Mouse (Mus musculus) erythroblast, embryonic 14.5 days (primary cell): ENCODE measurements around the gene Mgarp. TPM values are rescaled to one million over a fixed set of nuclear protein-coding genes. Genes with fewer than 3 reads are reported as not detected.

Experiments
- H3K27me3 ChIP-seq: 2 replicates; pipeline ENCODE4 v1.6.1; 2012; ENCODE audit warnings: inconsistent platforms; ENCODE audit not compliant: control insufficient read depth
- H3K36me3 ChIP-seq: 2 replicates; pipeline ENCODE4 v1.6.1; 2012; ENCODE audit warnings: mild to moderate bottlenecking, inconsistent platforms; ENCODE audit not compliant: control insufficient read depth
- H3K4me1 ChIP-seq: 2 replicates; pipeline ENCODE4 v1.6.1; 2012; ENCODE audit warnings: inconsistent platforms; ENCODE audit not compliant: control insufficient read depth
- H3K4me3 ChIP-seq: replicated peaks from 2 replicates; pipeline ENCODE3; 2012; ENCODE audit warnings: moderate library complexity, mild to moderate bottlenecking, inconsistent platforms
- H3K9me3 ChIP-seq: 2 replicates; pipeline ENCODE4 v1.6.1; 2012; ENCODE audit warnings: low read length, inconsistent platforms, mixed read lengths; ENCODE audit not compliant: control insufficient read depth
- GATA1 ChIP-seq: IDR thresholded peaks from 2 replicates; pipeline ENCODE4 v1.6.1; 2012; ENCODE audit warnings: low read length, inconsistent platforms, mixed read lengths
- TAL1 ChIP-seq: IDR thresholded peaks from 3 replicates; pipeline ENCODE4 v1.6.1; 2012; ENCODE audit warnings: low read length, inconsistent platforms, mixed read lengths
- polyA plus RNA-seq: library from polyadenylated mRNA; stranded (reverse); fragments of >175 nt; gene quantifications from 2 replicates; pipeline ENCODE4 v1.2.3, GENCODE M21; 2012

Gene Mgarp
- polyA plus RNA-seq, 1 experiment = 0.08 TPM

DNA sequence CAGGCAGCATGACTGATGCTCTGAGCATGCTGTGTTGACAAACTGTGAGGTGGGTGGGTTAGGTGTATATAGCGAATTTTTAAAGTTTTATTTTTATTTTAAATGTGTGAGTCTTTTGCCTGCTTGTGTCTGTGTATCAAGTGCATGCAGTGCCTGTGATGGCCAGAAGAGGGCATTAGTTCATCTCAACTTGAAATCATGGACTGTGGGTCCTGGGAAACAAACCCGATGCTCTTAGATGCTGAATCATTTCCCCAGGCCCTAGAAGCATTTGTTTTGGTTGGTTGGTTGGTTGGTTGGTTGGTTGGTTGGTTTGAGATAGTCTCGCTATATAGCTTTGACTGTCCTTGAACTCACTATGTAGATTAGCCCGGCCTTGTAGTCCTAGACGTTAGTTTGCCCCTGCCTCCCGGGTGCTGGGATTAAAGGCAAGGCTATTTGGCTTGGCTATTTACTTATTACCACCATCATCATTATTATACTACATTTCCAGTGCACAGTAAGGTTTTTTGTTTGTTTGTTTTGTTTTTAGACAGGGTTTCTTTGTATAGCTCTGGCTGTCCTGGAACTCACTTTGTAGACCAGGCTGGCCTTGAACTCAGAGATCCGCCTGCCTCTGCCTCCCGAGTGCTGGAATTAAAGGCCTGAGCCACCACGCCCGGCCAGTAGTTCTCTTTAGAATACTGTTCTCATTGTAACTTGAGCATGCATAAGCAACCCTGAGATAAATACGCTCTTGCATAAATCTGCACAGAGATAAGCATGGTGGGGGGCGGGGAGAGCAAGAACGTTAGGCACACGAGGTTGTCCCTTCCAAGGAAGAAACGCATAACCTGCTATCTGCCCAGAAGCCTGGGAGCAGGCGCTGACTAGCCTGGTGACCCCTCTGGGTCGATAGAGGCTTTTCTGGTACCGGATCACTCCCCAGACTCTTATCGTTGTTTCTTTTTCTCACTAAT is 21.0 kb downstream of the Mgarp start:
- peaks cover 2% of the 10 kb centered on the region; the same call in 1 of the 2 replicates for H3K9me3 ChIP-seq
- no peaks in the 10 kb centered on the region for H3K36me3 ChIP-seq
- no peak overlapping the region for H3K4me3 ChIP-seq
- H3K4me1 ChIP-seq = peaks cover 52% of the 10 kb centered on the region
- TF ChIP-seq GATA1 (no peak), TAL1 (no peak)
- no peaks in the 10 kb centered on the region for H3K27me3 ChIP-seq

DNA sequence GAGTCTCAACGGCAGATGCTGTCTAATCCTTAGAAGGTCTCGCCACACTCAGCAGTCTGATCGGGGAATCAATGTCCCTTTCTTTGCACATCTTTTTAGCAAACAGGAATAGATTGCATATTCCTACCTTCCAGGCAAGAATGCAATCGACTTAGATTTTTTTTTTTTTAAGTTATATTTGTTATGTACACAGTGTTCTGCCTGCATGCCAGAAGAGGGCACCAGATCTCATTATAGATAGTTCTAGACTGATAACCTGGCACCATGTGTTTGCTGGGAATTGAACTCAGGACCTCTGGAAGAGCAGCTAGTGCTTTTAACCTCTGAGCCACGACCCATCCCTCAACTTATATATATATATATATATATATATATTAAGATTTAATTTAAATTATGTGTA is 23.0 kb downstream of the Mgarp start:
- Histone ChIP-seq H3K9me3 (peaks cover 2% of the 10 kb centered on the region; the same call in 1 of the 2 replicates), H3K4me3 (no peak overlapping the region), H3K36me3 (no peaks in the 10 kb centered on the region), H3K27me3 (no peaks in the 10 kb centered on the region), H3K4me1 (peaks cover 46% of the 10 kb centered on the region)
- TF ChIP-seq TAL1 (no peak), GATA1 (no peak)

DNA sequence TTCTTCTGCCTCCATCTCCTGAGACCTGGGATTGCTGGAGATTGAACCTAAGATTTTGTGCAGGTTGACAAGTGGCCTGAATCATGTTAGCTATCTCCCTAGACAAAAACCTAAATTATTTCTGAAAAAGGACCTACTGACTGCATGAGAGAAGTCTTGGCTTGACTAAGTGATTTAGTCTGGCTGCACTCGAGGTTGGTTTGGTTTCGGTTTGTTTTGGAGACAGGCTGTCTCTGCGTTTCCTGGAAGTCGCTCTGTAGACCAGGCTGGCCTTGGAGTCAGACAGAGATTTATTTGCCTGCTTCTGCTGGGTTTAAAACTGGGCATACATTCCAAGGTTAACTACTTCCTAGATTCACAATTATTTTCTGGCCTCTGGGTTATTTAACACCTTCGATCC is 23.7 kb downstream of the Mgarp start:
- no peak for TF ChIP-seq GATA1
- no peak for TF ChIP-seq TAL1
- H3K4me3 ChIP-seq = peak overlapping the region; percentile 22
- H3K9me3 ChIP-seq = peaks cover 2% of the 10 kb centered on the region; the same call in 1 of the 2 replicates

DNA sequence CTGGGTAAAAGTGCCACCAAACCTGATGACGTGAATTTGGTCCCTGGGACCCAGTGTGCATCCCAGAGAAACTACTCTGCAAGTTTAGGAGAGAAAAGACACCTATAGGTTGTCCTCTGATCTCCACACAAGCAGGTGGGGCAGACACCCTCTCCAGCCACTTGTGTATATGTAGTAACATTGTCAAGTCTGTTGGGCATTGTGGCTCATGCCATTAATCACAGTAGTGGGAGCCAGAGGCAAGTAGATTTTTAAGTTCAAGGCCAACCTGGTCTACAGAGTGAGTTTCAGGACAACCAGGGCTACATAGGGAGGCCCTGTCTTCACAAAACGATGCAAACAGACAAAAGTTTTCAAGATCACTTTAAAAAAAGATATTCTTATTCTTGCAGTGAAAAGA is 24.7 kb downstream of the Mgarp start:
- TF ChIP-seq GATA1 (no peak), TAL1 (no peak)
- peaks cover 2% of the 10 kb centered on the region; the same call in 1 of the 2 replicates for H3K9me3 ChIP-seq
- no peaks in the 10 kb centered on the region for H3K27me3 ChIP-seq
- no peak overlapping the region for H3K4me3 ChIP-seq
- no peaks in the 10 kb centered on the region for H3K36me3 ChIP-seq
- H3K4me1 ChIP-seq = peaks cover 51% of the 10 kb centered on the region

More for the DNA sequence above, 23.7 kb downstream of the Mgarp start:
- Histone ChIP-seq H3K4me1 (peaks cover 46% of the 10 kb centered on the region), H3K27me3 (no peaks in the 10 kb centered on the region), H3K36me3 (no peaks in the 10 kb centered on the region)

DNA sequence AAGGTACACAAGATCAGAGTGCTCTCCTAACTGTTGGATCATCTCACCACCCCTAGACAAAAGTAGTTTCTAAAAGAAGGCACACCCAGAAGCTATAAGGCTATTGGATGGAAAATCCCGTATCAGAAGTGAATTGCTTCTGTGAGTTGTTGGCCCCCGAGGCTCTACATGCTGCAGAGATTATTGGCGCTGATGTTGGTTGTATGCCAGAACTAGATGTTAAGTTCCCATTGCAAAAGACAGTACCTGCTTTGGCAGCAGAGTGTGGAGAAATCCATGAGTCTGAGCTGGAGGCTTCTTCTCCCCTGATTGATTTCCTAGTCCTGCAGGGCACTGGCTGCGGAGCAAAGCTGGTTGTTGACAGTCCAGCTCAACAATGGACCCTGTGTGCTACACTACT is 28.5 kb downstream of the Mgarp start:
- TF ChIP-seq TAL1 (no peak), GATA1 (no peak)
- Histone ChIP-seq H3K4me1 (peaks cover 59% of the 10 kb centered on the region), H3K27me3 (no peaks in the 10 kb centered on the region), H3K4me3 (no peak overlapping the region), H3K9me3 (no peaks in the 10 kb centered on the region), H3K36me3 (no peaks in the 10 kb centered on the region)

DNA sequence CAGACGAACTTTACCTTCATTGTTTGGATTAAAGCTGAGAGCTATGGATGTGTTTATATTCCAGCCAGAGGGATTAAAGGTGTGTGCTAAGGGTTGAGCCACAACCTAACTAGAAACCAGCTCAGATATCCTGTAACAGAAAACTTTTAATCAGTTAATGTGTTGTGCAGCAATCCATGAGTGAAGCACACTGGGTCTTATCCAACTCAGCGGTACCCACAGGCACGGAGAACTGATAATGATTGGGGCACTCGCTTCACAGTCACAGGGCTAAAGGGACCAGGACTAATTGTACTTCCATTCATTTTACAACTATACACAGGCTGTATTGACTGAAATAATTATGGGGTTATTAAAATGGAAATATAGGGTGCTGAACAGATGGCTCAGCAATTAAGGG is 29.6 kb downstream of the Mgarp start:
- Histone ChIP-seq H3K4me3 (no peak overlapping the region), H3K4me1 (peaks cover 59% of the 10 kb centered on the region)
- no peak; the same call in 2 of the 3 replicates for TF ChIP-seq TAL1
- TF ChIP-seq GATA1 = no peak

DNA sequence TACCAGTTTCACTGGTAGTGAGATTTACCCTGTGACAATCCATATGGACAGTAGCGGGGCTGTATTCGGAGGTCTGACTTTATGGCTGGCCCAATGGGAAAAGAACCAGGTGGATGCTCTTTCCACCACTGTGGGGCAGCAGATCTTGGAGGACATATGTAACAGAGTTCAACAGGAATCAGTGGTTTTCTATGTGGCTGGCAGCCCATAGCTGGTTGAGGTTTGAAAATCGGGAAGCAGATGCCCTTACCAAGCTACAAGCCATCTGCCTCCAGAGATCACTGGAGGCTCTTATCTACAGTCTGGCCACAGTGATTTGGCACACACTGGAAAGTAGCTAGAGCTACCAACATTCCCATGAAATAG is 31.0 kb downstream of the Mgarp start:
- peaks cover 73% of the 10 kb centered on the region for H3K4me1 ChIP-seq
- H3K9me3 ChIP-seq = peaks cover 3% of the 10 kb centered on the region; the same call in 1 of the 2 replicates
- no peak for TF ChIP-seq GATA1
- no peak for TF ChIP-seq TAL1
- peak overlapping the region; percentile 63 for H3K4me3 ChIP-seq
- no peaks in the 10 kb centered on the region for H3K36me3 ChIP-seq
- no peaks in the 10 kb centered on the region for H3K27me3 ChIP-seq

More for the DNA sequence above, 29.6 kb downstream of the Mgarp start:
- Histone ChIP-seq H3K9me3 (no peaks in the 10 kb centered on the region), H3K36me3 (no peaks in the 10 kb centered on the region), H3K27me3 (no peaks in the 10 kb centered on the region)

DNA sequence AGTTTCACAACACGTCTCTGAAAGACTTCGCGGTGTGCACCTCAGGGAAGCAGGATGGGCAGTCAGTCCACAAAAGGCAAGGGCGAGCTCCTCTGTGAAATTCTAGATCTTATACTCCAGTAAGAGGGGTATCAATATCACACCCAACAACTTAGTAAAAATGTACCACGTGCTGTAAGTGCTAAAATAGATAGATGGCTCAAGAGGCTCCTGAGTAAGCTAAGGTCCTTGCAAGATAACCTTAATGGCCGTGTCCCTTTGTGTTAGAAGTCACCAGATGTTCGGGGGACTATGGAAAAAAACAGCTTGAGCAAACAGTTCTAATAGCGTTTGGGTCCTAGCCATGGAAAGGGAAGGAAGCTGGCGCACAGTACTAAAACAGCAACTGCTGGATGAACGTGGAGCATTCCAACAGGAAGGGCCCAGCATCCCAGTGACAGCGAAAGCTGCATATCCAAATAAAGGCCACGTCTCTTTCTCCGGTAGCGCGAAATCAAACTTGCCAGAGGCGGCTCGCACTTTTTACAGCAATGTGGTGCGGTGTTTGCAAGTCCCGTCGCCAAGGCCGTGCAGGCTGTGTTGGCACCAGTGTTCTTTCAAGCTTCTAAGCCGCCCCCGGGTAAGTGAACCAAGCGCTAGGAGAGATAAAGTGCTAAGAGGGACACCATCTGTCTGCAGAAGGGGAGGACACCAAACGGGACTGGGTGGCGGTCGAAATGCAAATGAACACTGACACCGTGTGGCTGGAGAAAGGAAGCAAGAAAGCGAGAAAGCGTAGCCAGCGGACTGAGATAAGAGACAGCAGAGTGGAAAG is 31.6 kb downstream of the Mgarp start:
- Histone ChIP-seq H3K4me3 (peak overlapping the region; percentile 63), H3K4me1 (peaks cover 74% of the 10 kb centered on the region), H3K9me3 (peaks cover 3% of the 10 kb centered on the region; the same call in 1 of the 2 replicates), H3K27me3 (no peaks in the 10 kb centered on the region), H3K36me3 (no peaks in the 10 kb centered on the region)
- TF ChIP-seq TAL1 (no peak), GATA1 (peak; percentile 54; the same call in 1 of the 2 replicates)

DNA sequence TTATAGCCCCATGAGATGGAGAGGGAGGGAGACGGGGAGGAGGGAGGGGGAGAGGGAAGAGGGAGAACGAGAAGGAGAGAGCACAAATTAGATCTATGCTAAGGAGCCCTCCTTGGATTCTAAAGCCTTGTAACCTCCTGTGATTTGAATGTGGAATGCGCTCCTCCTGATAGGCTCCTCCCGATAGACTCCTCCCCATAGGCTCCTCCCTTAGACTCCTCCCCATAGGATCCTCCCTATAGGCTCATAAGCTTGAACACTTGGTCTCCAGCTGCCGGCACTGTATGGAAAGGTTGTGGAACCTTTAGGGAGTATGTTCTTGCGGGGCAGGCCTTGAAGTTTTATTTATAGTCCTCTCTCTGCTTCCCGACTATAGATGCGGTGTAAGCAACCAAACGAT is 35.5 kb downstream of the Mgarp start:
- no peak for TF ChIP-seq TAL1
- TF ChIP-seq GATA1 = no peak
- H3K27me3 ChIP-seq = no peaks in the 10 kb centered on the region
- H3K4me1 ChIP-seq = peaks cover 78% of the 10 kb centered on the region
- no peak overlapping the region for H3K4me3 ChIP-seq
- no peaks in the 10 kb centered on the region for H3K36me3 ChIP-seq
- peaks cover 3% of the 10 kb centered on the region; the same call in 1 of the 2 replicates for H3K9me3 ChIP-seq
